Mouse (Mus musculus) heart, embryonic 16.5 days (tissue): Measurements from ENCODE around the gene Dnajc6. TPM values are rescaled to one million over a fixed set of nuclear protein-coding genes. Genes with fewer than 3 reads are reported as not detected.

ENCODE experiments used
- ATAC-seq: fragments of 200-750 bp; cut with Nextera tagmentation; replicated peaks from 2 replicates; pipeline ENCODE4 v1.8.0; 2017; ENCODE audit warnings: moderate number of reproducible peaks; ENCODE audit not compliant: insufficient read depth, low FRiP score; ENCODE audit errors: extremely low read depth
- H3K27ac ChIP-seq: fragments of 300-500 bp; sonication (generic); 2 replicates; pipeline ENCODE4 v1.5.1; 2014; ENCODE audit warnings: mild to moderate bottlenecking, low read length, control low read depth, moderate library complexity
- H3K27me3 ChIP-seq: fragments of 300-500 bp; sonication (generic); 2 replicates; pipeline ENCODE4 v1.6.1; 2014; ENCODE audit warnings: low read length, mixed read lengths; ENCODE audit not compliant: control insufficient read depth, insufficient read depth
- H3K36me3 ChIP-seq: fragments of 300-500 bp; sonication (generic); 2 replicates; pipeline ENCODE4 v1.6.1; 2014; ENCODE audit not compliant: control insufficient read depth, insufficient read depth
- H3K4me1 ChIP-seq: fragments of 300-500 bp; sonication (generic); 2 replicates; pipeline ENCODE4 v1.6.1; 2014; ENCODE audit warnings: low read length, mixed read lengths; ENCODE audit not compliant: control insufficient read depth, insufficient read depth
- H3K4me2 ChIP-seq: fragments of 300-500 bp; sonication (generic); 2 replicates; pipeline ENCODE4 v1.6.1; 2014; ENCODE audit warnings: low read depth, mild to moderate bottlenecking, control low read depth, low read length
- H3K4me3 ChIP-seq: fragments of 300-500 bp; sonication (generic); 2 replicates; pipeline ENCODE4 v1.5.1; 2014; ENCODE audit warnings: mild to moderate bottlenecking, control low read depth, low read length
- H3K9ac ChIP-seq: fragments of 300-500 bp; sonication (generic); 2 replicates; pipeline ENCODE4 v1.6.1; 2014; ENCODE audit warnings: low read length, control low read depth
- H3K9me3 ChIP-seq: fragments of 300-500 bp; sonication (generic); replicated peaks from 2 replicates; pipeline ENCODE4 v1.6.1; 2016; ENCODE audit warnings: low read length; ENCODE audit not compliant: control insufficient read depth
- WGBS: fragments of 180-500 bp; shearing (Covaris S2); extraction: QIAGEN DNeasy Blood & Tissue Kit; methylation state at CpG from one replicate; pipeline ENCODE4 v1.1.7; 2014; 5-methylcytosine and 5-hydroxymethylcytosine counted together
- polyA plus RNA-seq: library from polyadenylated mRNA; unstranded; fragments of >200 nt; fragmentation: Nextera tagmentation; extraction: Ambion mirVana; gene quantifications from 2 replicates; pipeline ENCODE4 v1.2.1, GENCODE M21; 2015

Dnajc6 gene
- polyA plus RNA-seq, 1 experiment from 2014 or later: 1.7 TPM

DNA sequence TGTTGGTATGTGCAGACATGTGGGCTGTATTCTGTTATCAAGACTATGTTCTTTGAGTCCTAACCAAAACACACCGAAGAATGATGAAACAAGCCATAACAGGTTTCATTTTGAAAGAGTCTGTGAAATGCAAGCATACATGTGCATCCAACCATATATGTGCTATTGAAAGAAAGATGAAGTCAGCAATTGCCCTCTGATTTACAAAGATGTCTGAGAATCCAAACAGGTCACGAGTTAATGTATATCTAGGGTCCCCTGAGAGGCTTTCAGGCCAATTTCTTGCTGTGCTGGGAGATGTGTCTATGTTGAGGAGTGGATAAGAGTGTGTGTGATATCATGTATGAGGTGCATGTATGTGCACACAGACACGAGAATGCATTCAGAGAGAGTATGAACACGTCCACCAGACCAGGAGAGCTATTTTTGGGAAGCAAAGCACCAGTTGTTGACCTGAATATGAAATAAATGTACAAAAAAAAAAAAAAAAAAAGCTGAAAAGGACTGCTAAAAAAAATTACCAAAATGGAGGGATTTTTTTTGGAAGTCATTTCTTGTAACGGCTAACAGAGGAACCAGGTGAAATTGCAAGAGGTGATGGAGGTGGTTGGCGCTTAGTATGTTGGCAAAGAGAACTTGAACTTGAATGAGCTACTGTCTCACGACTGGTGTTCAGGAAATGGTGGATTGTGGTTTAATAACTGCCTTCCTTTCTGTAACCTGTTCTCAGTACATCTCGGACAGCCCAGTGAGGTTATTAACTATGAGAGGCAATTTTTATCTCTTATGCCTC, 13.9 kb downstream of the Dnajc6 start:
- 75% methylated on average over 8 of the region's 8 CpGs for WGBS
- H3K9ac ChIP-seq: no peak overlapping the region
- H3K4me1 ChIP-seq: peaks cover 8% of the 10 kb centered on the region
- no peak overlapping the region for H3K4me3 ChIP-seq
- peak overlapping the region; percentile 31; the same call in 1 of the 2 replicates for H3K27ac ChIP-seq
- no peaks in the 10 kb centered on the region for H3K36me3 ChIP-seq
- no peak overlapping the region; the same call in 1 of the 2 replicates for H3K4me2 ChIP-seq
- ATAC-seq: no peak
- peaks cover 7% of the 10 kb centered on the region; the same call in 1 of the 2 replicates for H3K27me3 ChIP-seq
- H3K9me3 ChIP-seq: no peaks in the 10 kb centered on the region

DNA sequence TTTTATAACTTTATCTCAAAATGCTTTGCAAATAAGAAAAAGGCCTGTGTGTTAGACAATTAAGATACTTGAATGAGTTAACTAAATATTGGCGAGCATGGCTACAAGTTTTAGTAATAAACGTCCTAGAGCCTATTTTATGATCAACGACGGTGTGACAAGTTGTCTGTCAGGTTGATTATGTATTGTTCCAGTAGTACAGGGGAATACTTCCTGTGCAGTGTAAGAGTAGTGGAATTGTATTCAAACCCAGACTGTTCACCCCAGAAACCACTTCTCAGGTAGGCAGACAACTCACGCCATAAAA, 14.4 kb downstream of the Dnajc6 start:
- Histone ChIP-seq H3K9ac (no peak overlapping the region), H3K27ac (no peak overlapping the region), H3K4me3 (no peak overlapping the region), H3K27me3 (peaks cover 7% of the 10 kb centered on the region; the same call in 1 of the 2 replicates), H3K36me3 (no peaks in the 10 kb centered on the region), H3K9me3 (no peaks in the 10 kb centered on the region), H3K4me1 (peaks cover 8% of the 10 kb centered on the region), H3K4me2 (no peak overlapping the region)
- 73% methylated on average over 5 of the region's 5 CpGs for WGBS
- ATAC-seq: no peak

DNA sequence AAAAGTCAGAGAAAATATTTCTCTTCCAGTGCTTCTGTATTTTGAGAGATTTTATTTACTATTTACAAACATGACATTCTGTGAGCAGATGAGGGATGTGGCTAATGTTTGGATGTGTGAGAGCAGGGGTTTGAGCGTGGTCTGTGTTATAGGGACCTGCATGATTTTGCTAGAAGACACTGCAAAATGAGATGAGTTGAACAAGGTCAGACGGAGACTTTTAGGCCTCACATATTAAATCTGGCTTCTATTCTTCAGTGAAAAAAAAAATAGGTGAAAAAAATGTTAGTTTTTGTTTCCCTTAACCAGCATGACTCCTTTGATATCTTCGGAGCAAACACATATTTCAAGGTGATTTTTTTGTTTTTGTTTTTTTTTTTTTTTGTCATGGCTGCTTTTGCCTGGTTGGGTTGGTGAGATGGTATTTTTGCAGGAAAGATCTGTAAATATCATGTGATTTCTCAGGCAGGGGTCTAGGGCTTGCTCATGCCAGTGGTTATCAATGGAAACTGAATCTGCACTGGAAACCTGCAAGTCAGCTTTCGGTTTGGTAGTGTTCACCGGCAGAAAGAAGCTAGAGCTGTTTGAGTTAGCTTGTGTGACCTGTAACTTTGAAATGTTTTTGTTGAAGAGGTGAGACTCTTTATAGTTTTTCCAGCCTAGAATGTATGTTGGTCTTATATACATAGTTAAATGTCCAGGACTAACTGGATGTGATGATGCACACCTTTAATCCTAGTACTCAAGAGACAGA, 15.5 kb downstream of the Dnajc6 start:
- Histone ChIP-seq H3K27me3 (peaks cover 7% of the 10 kb centered on the region; the same call in 1 of the 2 replicates), H3K27ac (no peak overlapping the region), H3K36me3 (no peaks in the 10 kb centered on the region), H3K4me1 (peaks cover 8% of the 10 kb centered on the region), H3K4me2 (no peak overlapping the region), H3K9me3 (no peaks in the 10 kb centered on the region), H3K9ac (no peak overlapping the region), H3K4me3 (no peak overlapping the region)
- WGBS: 88% methylated on average over 5 of the region's 5 CpGs
- ATAC-seq: no peak

DNA sequence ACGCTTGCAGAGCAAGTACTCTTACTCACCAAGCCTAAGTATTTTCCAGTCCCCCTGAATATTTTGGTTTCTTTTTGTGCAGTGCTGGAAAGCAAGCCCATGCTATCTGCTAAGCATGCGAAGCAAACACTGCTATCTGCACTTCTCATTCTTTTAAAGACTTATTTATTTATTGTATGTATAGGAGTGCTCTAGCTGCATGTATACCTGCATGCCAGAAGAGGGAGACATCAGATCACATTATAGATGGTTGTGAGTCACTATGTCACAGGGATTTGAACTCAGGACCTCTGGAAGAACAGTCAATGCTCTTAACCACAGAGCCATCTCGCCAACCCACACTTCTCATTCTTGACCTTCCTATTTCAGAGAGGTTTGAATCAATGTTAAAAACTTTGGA, 16.8 kb downstream of the Dnajc6 start:
- no peak for ATAC-seq
- H3K36me3 ChIP-seq: no peaks in the 10 kb centered on the region

DNA sequence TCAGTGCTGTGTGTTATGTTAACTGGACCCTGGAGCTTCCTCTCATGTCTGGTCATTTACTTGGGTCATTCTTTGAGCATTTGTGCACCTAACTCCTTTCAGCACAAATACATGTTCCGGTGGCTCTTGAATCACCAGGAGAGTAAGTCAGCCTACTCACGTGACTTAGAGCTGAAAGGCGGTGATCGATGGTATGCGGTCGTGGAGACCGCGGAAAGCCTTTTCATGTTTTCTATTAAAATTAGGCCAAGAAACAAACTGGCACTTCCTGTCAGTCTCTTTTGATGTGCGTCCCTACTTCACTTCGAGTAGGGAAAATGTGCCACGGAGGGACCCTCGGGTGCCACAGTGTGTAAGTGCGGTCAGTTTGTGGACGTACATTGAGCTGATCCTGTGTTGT, 19.4 kb downstream of the Dnajc6 start:
- Histone ChIP-seq H3K4me2 (no peak overlapping the region), H3K27me3 (no peaks in the 10 kb centered on the region), H3K9ac (no peak overlapping the region), H3K27ac (no peak overlapping the region), H3K9me3 (no peaks in the 10 kb centered on the region), H3K4me3 (no peak overlapping the region), H3K4me1 (no peaks in the 10 kb centered on the region), H3K36me3 (no peaks in the 10 kb centered on the region)
- 94% methylated on average over 14 of the region's 14 CpGs for WGBS
- no peak for ATAC-seq

More for the DNA sequence above, 16.8 kb downstream of the Dnajc6 start:
- no peak overlapping the region for H3K9ac ChIP-seq
- H3K4me2 ChIP-seq: no peak overlapping the region
- WGBS: 86% methylated on average over 3 of the region's 3 CpGs
- no peaks in the 10 kb centered on the region for H3K9me3 ChIP-seq
- H3K4me3 ChIP-seq: no peak overlapping the region
- H3K4me1 ChIP-seq: peaks cover 8% of the 10 kb centered on the region
- H3K27ac ChIP-seq: no peak overlapping the region
- peaks cover 7% of the 10 kb centered on the region; the same call in 1 of the 2 replicates for H3K27me3 ChIP-seq

DNA sequence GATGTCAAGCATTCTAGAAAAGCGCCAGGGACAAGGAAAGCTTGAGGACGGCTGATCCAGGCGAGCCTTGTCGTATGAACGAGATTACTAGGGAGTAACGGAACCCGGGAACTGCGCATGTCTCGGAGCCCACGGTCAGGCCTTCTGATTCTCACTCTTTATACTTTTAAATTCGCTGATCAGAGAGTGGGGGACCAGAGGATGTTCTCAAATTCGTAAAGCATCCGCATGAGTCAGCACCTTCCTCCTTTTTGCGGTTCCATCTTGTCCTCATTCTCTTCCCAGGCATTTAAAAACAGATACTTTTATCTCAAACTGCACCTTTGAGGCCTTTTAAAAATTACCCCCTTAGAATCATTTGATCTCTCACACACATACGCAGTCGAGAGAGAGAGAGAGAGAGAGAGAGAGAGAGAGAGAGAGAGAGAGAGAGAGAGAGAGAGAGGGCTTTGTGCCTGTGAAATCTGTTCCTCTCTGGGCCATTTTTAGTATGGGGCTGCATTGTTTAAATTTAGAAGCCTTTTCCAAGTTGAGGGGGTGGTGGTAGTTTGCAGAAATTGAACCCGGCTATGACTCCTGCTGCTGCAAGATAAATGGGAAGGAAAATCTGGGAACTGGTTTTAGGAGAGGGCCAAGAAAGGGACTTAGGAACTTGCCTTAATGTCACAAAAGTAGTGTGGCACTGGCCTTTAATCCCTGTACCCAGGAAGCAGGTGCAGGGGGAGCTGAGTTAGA, 20.2 kb downstream of the Dnajc6 start:
- H3K9ac ChIP-seq: no peak overlapping the region
- WGBS: 75% methylated on average over 17 of the region's 17 CpGs
- no peaks in the 10 kb centered on the region for H3K9me3 ChIP-seq
- H3K27ac ChIP-seq: no peak overlapping the region
- ATAC-seq: no peak
- H3K27me3 ChIP-seq: no peaks in the 10 kb centered on the region
- no peaks in the 10 kb centered on the region for H3K36me3 ChIP-seq
- no peak overlapping the region for H3K4me2 ChIP-seq
- H3K4me1 ChIP-seq: no peaks in the 10 kb centered on the region
- no peak overlapping the region for H3K4me3 ChIP-seq

DNA sequence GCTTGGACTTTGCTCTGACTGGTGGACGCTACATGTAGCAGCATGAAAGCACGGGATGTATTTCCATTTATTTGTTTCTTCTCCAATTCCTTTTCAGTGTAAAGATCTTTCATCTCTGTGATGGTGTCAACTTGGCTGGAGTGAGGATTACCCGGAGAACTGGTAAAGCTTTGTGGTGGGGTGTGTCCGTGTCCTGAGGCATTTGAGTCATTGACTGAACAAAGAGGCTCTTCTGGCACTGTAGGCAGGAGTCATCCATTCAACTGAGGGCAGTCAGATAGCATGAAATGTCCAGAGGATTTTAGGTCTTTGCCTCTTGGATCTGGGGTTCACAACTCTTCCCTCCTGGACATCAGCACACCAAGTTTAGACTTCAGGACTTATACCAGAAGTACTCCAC, 35.5 kb downstream of the Dnajc6 start:
- Histone ChIP-seq H3K9me3 (no peaks in the 10 kb centered on the region), H3K4me1 (no peaks in the 10 kb centered on the region), H3K27me3 (no peaks in the 10 kb centered on the region), H3K4me3 (no peak overlapping the region), H3K36me3 (no peaks in the 10 kb centered on the region), H3K4me2 (no peak overlapping the region), H3K9ac (no peak overlapping the region), H3K27ac (no peak overlapping the region)
- ATAC-seq: no peak
- 82% methylated on average over 4 of the region's 4 CpGs for WGBS

DNA sequence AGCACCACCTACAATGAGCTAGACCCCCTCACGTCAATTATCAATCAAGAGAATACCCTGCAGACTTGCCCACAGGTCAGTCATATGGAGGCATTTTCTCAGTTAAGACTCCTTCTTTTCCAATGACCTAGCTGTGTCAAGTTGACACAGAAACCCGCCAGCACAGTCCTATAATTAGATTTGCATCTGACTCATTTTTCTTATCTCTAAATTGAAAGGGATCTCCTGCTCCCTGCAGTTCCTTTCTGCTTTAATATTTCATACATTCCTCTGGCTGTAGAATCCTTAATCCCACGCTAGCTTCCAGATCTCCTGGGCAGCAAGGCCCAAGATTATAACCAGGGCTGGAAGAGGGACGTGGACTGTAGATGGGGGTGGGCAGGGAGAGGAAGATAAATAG, 44.1 kb downstream of the Dnajc6 start:
- no peak overlapping the region for H3K9ac ChIP-seq
- 54% methylated on average over 4 of the region's 4 CpGs for WGBS
- no peak for ATAC-seq
- no peak overlapping the region for H3K4me2 ChIP-seq
- H3K4me3 ChIP-seq: no peak overlapping the region
- H3K4me1 ChIP-seq: no peaks in the 10 kb centered on the region
- H3K27me3 ChIP-seq: no peaks in the 10 kb centered on the region
- H3K27ac ChIP-seq: no peak overlapping the region
- H3K36me3 ChIP-seq: no peaks in the 10 kb centered on the region
- no peaks in the 10 kb centered on the region for H3K9me3 ChIP-seq
